17 mouse cellular contexts compared by ENCODE assay signal in the genomic region with DNA sequence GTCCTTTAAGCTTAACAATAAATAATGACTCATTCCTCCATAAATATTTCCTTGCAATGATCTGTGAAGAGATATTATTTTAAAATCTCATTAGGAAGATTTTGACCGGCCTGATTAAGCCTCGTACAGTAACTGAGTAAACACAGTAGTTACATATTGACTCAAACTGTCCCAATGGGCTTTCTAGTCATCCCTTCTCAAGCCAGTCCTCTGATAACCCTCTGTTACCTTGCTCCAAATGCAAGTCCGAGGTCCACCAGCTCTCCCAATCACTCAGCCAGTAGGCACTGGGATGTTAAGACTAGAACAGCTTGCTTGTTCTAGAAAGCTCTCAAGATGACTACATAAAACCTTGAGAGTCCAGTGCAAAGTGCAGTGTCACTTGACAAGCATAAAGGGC.
"Had no signal": no experiment of that assay in that cellular context is flagged by ENCODE, and none has a peak within 500 bp of the region (broad histone marks: within the 10 kb centered on the region; RNA-seq: fewer than 3 reads in every experiment).

No protein-coding gene starts in this region.

- H3K27ac ChIP-seq: lung, embryonic 15.5 days; macrophage; midbrain, embryonic 13.5 days; midbrain, embryonic 15.5 days; neural tube, embryonic 12.5 days; stomach, embryonic 15.5 days; stomach, postnatal 0 days had no signal

- H3K27me3 ChIP-seq: lung, embryonic 15.5 days; megakaryocyte, embryonic 14.5 days; midbrain, embryonic 13.5 days; midbrain, embryonic 15.5 days; neural tube, embryonic 12.5 days; stomach, embryonic 15.5 days had no signal

- H3K9ac ChIP-seq: lung, embryonic 15.5 days; midbrain, embryonic 13.5 days; midbrain, embryonic 15.5 days; neural tube, embryonic 12.5 days; stomach, embryonic 15.5 days had no signal

- H3K4me1 ChIP-seq: lung, embryonic 15.5 days; megakaryocyte, embryonic 14.5 days; midbrain, embryonic 13.5 days; midbrain, embryonic 15.5 days; neural tube, embryonic 12.5 days; stomach, embryonic 15.5 days had no signal

- ATAC-seq: lung, postnatal 0 days; midbrain, embryonic 13.5 days; midbrain, embryonic 15.5 days had no signal

- DNase-seq: lung, adult 2 months; lung, postnatal 14 days; lung, postnatal 36 days; right cerebral cortex, postnatal 14 days; thymus, adult 2 months; thymus, postnatal 25 days; thymus, postnatal 4 days had no signal

- H3K4me3 ChIP-seq: lung, embryonic 15.5 days; megakaryocyte, embryonic 14.5 days; midbrain, embryonic 13.5 days; midbrain, embryonic 15.5 days; neural tube, embryonic 12.5 days; stomach, embryonic 15.5 days had no signal

- H3K36me3 ChIP-seq: lung, embryonic 15.5 days; midbrain, embryonic 13.5 days; midbrain, embryonic 15.5 days; neural tube, embryonic 12.5 days; stomach, embryonic 15.5 days had no signal

- H3K9me3 ChIP-seq: lung, embryonic 15.5 days; midbrain, embryonic 13.5 days; midbrain, embryonic 15.5 days; neural tube, embryonic 12.5 days; stomach, embryonic 15.5 days had no signal

- H3K4me2 ChIP-seq: lung, embryonic 15.5 days; midbrain, embryonic 11.5 days; midbrain, embryonic 13.5 days; midbrain, embryonic 15.5 days; neural tube, embryonic 12.5 days; stomach, embryonic 15.5 days had no signal
